Mouse (Mus musculus) thymus, adult 2 months (tissue): ENCODE measurements around the gene Fkrp. TPM values are rescaled to one million over a fixed set of nuclear protein-coding genes. Genes with fewer than 3 reads are reported as not detected.
A peak's percentile ranks its signal among the peaks of the same experiment; 100 is the strongest.

Experiments
- DNase-seq: peaks from one replicate; pipeline ENCODE4 v3.0.0; 2021
- H3K27ac ChIP-seq: fragments of 200-500 bp; 2 replicates; pipeline ENCODE4 v1.5.1; 2012; ENCODE audit warnings: low read length, control low read depth; ENCODE audit not compliant: control insufficient read depth, insufficient read depth
- H3K27me3 ChIP-seq: fragments of 200-500 bp; 2 replicates; pipeline ENCODE4 v1.6.1; 2012; ENCODE audit warnings: mild to moderate bottlenecking, low read length, moderate library complexity, mixed read lengths; ENCODE audit not compliant: control insufficient read depth, insufficient read depth
- H3K36me3 ChIP-seq: fragments of 200-500 bp; 2 replicates; pipeline ENCODE4 v1.6.1; 2012; ENCODE audit warnings: mild to moderate bottlenecking, low read length, moderate library complexity; ENCODE audit not compliant: control insufficient read depth, insufficient read depth
- H3K4me1 ChIP-seq: fragments of 200-500 bp; replicated peaks from 2 replicates; pipeline ENCODE4 v1.6.1; 2012; ENCODE audit warnings: low read length; ENCODE audit not compliant: control insufficient read depth, insufficient read depth
- H3K4me3 ChIP-seq: fragments of 200-500 bp; 2 replicates; pipeline ENCODE4 v1.5.1; 2012; ENCODE audit warnings: mild to moderate bottlenecking, low read length, control low read depth, moderate library complexity; ENCODE audit not compliant: control insufficient read depth, insufficient read depth
- CTCF ChIP-seq: fragments of 200-500 bp; IDR thresholded peaks from 2 replicates; pipeline ENCODE4 v1.5.1; 2012; ENCODE audit warnings: mild to moderate bottlenecking, control low read depth, low read length, moderate library complexity, borderline replicate concordance; ENCODE audit not compliant: control insufficient read depth, poor library complexity, insufficient read depth; ENCODE audit errors: extremely low read depth
- POLR2A ChIP-seq: fragments of 200-500 bp; IDR thresholded peaks from 2 replicates; pipeline ENCODE4 v1.6.1; 2012; ENCODE audit warnings: mild to moderate bottlenecking, low read length, control low read depth, moderate library complexity; ENCODE audit not compliant: control insufficient read depth, poor library complexity, insufficient read depth; ENCODE audit errors: extremely low read depth
- WGBS: fragments of 180-500 bp; shearing (Covaris S2); methylation state at CpG from one replicate; pipeline ENCODE4 v1.1.7; 2018; 5-methylcytosine and 5-hydroxymethylcytosine counted together
- polyA plus RNA-seq: library from polyadenylated mRNA; depleted of rRNA; stranded (reverse); fragments of >200 nt; gene quantifications from 2 replicates; pipeline ENCODE4 v1.2.3, GENCODE M21; 2012

Gene Fkrp
- polyA plus RNA-seq, 1 experiment, result 48.7 TPM

DNA sequence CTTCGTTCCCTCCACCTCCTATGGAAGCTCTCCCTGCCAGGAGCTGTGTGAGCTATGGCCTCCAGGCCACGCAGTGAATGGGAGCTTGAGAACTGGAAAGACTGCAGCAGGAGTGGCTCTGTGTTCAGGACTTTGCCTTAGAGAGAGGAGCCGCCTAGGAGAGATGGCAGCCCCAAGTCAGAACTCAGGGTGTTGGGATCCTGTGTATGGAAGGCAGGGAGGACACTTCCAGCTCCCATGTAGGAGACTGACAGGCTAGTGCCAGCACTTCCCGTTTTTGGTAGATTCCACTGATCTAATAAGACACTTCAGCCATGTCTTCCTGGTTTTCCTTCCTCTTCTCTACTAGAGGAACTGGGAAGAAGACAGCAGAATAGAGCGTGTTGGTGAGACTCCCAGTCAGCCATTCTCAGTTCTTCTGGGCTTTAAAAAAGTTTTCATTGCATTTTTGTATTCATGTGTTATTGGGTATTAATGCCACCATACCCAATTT lies 3.8 kb upstream of the Fkrp start:
- DNase-seq, result no peak

DNA sequence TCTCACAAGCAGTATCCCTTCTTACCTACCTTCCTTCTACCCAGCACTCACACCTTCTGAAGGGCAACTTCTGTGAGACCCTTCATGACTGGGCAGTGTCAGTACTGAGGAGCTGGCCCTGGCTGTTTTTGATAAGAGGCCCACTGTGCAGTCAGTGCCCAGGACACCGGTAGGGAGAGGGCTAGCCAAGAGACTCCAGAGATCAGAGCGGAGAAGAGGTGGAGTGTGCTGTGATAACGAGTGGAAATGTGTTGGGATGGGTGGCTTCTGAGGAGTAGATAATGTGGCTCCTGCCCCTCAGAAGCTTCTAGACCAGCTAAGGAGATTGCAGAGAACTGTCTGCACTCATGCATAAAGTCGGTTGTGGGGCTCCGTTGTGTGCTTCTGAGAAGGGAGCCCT lies 3.3 kb upstream of the Fkrp start:
- WGBS, result 91% methylated on average over 5 of the region's 5 CpGs
- H3K4me1 ChIP-seq, result peaks cover 26% of the 10 kb centered on the region
- TF ChIP-seq POLR2A (no peak), CTCF (no peak)
- DNase-seq, result no peak
- no peak overlapping the region for H3K4me3 ChIP-seq
- no peaks in the 10 kb centered on the region for H3K27me3 ChIP-seq
- peaks cover 13% of the 10 kb centered on the region; the same call in 1 of the 2 replicates for H3K36me3 ChIP-seq
- H3K27ac ChIP-seq, result no peak overlapping the region

More for the DNA sequence above, 3.8 kb upstream of the Fkrp start:
- TF ChIP-seq CTCF, result no peak
- no peak for TF ChIP-seq POLR2A
- no peaks in the 10 kb centered on the region for H3K27me3 ChIP-seq
- H3K27ac ChIP-seq, result no peak overlapping the region
- no peak overlapping the region for H3K4me3 ChIP-seq
- WGBS, result 83% methylated on average over 5 of the region's 5 CpGs
- peaks cover 26% of the 10 kb centered on the region for H3K4me1 ChIP-seq
- H3K36me3 ChIP-seq, result peaks cover 13% of the 10 kb centered on the region; the same call in 1 of the 2 replicates

GRCm38 (mm10) chr7:16817693-16818092 lies 1.2 kb upstream of the Fkrp start:
- 92% methylated on average over 3 of the region's 3 CpGs for WGBS
- Histone ChIP-seq H3K4me3 (no peak overlapping the region), H3K27ac (no peak overlapping the region), H3K27me3 (no peaks in the 10 kb centered on the region), H3K36me3 (no peaks in the 10 kb centered on the region), H3K4me1 (peaks cover 26% of the 10 kb centered on the region)
- no peak for DNase-seq
- TF ChIP-seq CTCF (no peak), POLR2A (no peak)

DNA sequence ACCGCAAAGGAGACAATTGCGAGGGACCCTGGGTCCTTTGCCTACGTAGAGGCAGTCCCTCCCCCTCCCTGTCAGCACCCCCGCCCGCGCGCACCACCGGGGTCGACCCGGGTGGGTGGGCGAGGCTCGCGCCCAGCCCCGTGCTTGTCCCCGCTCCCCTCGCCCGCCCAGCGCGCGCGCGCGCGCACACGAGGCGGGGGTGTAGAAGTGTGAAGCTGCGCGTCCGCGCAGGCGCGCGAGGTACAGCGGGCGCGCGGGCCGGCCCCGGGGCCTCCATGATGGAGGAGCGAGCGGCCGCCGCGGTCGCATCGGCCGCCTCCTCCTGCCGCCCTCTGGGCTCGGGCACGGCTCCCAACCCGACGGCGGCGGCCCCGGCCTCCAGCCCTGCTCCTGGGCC lies 456 bp downstream of the Fkrp start:
- peak overlapping the region; percentile 97 for H3K4me3 ChIP-seq
- H3K27me3 ChIP-seq, result no peaks in the 10 kb centered on the region
- H3K36me3 ChIP-seq, result peaks cover 3% of the 10 kb centered on the region; the same call in 1 of the 2 replicates
- H3K4me1 ChIP-seq, result peaks cover 17% of the 10 kb centered on the region
- 0 out of 2 replicates have a peak overlapping the region, but pooled peaks have one; percentile 20 for H3K27ac ChIP-seq
- TF ChIP-seq POLR2A, result peak; percentile 87
- 0 out of 2 replicates have a peak, but pooled peaks have one; percentile 56 for TF ChIP-seq CTCF
- under 1% methylated on average over 51 of the region's 55 CpGs for WGBS
- DNase-seq, result peak; percentile 85

GRCm38 (mm10) chr7:16815351-16815941 lies 1.1 kb downstream of the Fkrp start, which contains the start of gene Strn4:
Gene Strn4 (plus strand): TSS chr7:16815889.
- WGBS, result 25% methylated on average over 1 of the region's 1 CpGs
- TF ChIP-seq CTCF, result no peak
- TF ChIP-seq POLR2A, result no peak
- Histone ChIP-seq H3K27me3 (no peaks in the 10 kb centered on the region), H3K27ac (0 out of 2 replicates have a peak within 1 kb of the TSS, but pooled peaks have one; percentile 20), H3K4me3 (peak within 1 kb of the TSS; percentile 97), H3K36me3 (peaks cover 7% of the 10 kb centered on the region), H3K4me1 (peaks cover 14% of the 10 kb centered on the region)
- DNase-seq, result no peak

DNA sequence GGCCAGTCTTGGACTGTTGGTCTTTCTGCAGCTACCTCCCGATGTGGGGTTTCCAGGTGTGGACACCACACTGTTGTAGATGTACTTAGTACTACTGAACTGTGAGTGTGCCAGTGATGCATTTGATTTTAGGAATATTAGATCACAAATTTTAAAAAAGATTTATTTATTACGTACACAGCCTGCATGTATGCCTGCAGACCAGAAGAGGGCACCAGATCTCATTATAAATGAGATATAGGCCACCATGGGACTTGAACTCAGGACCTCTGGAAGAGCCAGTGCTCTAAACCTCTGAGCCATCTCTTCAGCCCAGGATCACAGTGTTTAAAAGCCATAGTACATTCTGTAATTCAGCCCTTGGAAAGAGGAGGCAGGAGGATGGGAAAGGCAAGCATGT lies 4.0 kb downstream of the Fkrp start:
- Histone ChIP-seq H3K27ac (no peak overlapping the region), H3K36me3 (peaks cover 9% of the 10 kb centered on the region), H3K4me1 (peaks cover 6% of the 10 kb centered on the region), H3K27me3 (no peaks in the 10 kb centered on the region), H3K4me3 (no peak overlapping the region)
- TF ChIP-seq CTCF (no peak), POLR2A (no peak)
- WGBS, result 87% methylated on average over 2 of the region's 2 CpGs
- DNase-seq, result no peak
